Mouse (Mus musculus) natural killer cell, adult 2 months (primary cell): ENCODE measurements around the gene Rps25.
"Not testable (repeated sequence)": the region's sequence is repeated elsewhere in the genome, so short reads cannot be mapped to it uniquely, and the experiment has no call there.

Source experiments
- DNase-seq, 2 experiments: peaks; one replicate each; pipeline ENCODE4 v3.0.0; 2022; ENCODE audit warnings: low spot score in 2 of 2

Gene Rps25

GRCm38 (mm10) chr9:44406906-44407751 is at the start of gene Rps25, which contains the start of gene Trappc4:
Gene Rps25, plus strand, starts transcription at chr9:44407139.
Gene Trappc4, minus strand, starts transcription at chr9:44407600.
- DNase-seq: peak; percentile 89 to 93

DNA sequence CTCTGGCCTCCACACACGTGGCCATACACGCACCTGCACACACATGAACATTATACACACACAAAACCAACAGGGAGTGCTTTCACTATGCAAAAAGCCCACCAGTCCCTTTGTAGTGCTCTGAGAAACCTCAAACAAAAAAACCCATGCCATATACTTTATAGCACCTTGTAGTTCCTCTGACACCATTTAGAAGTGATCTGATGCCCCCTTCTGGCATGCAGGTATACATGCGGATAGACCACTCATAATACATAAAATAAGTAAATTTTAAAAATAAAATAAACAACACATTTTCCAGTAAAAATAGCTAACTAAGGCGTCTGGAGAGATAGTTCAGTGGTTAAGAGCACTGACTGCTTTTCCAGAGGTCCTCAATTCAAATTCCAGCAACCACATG is 49.7 kb upstream of the Rps25 start:
- DNase-seq: peak in 1 of 2 experiments; percentile 31

DNA sequence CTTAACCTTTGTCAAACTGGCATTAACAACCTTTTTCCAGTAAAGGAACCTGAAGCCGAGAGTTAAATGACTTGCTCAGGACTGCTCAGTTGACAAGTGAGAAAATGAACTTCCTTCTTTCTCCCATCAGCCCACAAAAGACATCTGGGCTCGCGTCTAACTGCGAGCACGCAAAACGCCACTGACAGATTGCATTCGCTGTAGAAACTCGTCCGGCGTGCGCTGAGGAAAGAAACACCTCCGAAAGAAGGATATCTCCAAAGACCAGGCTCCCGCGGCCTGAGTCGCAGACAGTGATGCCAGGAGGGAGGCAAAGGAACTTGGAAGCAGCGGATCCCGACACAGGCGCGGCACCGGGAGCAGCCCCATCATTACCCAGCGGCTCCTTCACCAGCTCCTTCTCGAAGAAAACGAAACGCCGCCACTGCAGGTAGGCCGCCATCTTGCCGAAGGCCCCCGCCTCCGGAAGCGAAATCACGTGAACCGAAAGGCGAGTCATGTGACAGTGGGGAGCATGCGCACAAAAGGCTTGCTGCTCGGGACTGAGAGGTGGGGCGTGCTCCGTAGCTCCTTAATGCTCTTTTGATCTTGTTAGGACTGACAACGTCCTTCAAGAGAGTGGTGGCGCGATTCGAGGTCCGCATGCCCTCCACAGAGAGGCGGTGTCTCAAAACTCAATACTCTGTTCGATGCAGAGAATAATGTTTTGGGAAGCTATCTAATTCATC is 45.6 kb upstream of the Rps25 start, which contains the start of gene Vps11:
Vps11 (minus strand) TSS at position 481 of the 728 bp plus-strand sequence.
- DNase-seq: peak; percentile 95 to 97

DNA sequence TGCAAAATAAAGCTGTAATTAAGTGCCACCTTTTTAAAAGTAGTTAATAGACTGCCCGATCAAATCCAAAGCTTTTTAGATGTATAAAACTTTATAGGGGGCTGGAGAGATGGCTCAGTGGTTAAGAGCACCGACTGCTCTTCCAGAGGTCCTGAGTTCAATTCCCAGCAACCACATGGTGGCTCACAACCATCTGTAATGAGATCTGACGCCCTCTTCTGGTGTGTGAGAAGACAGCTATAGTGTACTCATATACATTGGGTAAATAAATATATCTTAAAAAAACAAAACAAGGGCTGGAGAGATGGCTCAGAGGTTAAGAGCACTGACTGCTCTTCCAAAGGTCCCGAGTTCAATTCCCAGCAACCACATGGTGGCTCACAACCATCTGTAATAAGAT is 45.0 kb upstream of the Rps25 start:
- DNase-seq: not testable (repeated sequence)

DNA sequence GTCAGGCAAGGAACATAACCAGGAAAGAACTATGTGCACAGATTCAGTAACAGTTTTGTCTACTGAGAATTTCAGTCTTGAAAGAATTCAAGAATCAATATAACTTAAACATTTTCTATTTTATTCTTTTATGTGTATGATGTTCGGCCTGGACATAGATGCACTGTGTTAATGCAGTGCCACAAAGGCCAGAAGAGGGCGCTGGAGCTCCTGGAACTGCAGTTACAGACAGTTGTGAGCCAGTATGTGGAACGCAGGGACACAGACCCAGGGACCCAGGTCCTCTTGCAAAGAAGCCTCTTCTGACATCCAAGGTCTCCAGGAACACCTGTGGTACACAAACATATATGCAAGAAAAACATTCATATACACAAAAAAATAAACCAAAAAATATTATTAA is 42.5 kb upstream of the Rps25 start:
- peak in 1 of 2 experiments; percentile 48 for DNase-seq

DNA sequence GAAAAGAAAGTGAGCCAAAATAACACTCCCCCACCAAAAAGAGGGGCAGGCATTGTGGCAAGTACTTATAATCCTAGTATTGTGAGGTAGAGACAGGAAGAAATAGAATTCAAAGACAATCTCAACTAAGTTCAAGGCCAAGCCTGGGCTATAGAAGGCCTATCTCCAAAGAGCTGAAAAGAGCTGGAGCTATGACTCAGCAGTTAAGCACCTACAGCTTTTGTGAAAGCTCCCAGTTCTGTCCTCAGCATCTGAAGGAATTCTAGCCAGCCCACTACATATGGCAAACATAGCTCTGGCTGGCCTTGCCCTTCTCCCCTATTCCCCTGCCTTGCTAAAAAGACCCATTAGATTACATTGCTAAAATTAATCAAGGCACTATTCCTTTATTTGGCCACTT is 33.6 kb upstream of the Rps25 start:
- no peak for DNase-seq

- no peak for DNase-seq
Observed at GRCm38 (mm10) chr9:44376141-44376540, 30.8 kb upstream of the Rps25 start.

- not testable (repeated sequence) for DNase-seq
Observed at GRCm38 (mm10) chr9:44377335-44377734, 29.6 kb upstream of the Rps25 start.

DNA sequence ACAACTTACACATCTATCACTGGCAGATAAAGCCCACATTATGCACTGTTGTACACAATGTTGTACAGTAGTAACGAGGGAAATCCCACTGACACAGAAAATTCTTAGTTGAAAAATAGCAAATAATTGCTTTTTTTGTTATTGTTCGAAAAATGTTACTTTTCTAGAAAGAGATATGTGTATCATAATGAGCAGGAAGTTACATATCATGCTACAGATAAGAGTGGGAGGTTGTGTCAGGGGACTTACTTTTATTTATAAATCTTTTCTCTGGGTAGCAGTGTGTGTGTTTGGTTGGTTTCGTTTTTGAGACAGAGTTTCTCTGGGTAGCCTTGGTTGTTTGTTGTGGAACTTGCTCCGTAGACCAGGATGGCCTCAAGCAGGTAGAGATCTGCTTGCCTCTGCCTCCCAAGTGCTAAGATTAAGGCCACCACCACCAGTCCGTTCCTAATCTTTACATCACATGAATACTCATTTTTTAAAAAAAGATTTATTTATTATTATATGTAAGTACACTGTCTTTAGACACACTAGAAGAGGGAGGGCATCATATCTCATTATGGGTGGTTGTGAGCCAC is 28.7 kb upstream of the Rps25 start:
- DNase-seq: no peak

- DNase-seq: peak; percentile 100
Observed at GRCm38 (mm10) chr9:44379054-44379834, 27.7 kb upstream of the Rps25 start, which contains the start of gene Hyou1. Gene Hyou1, plus strand, starts transcription at chr9:44379490.

- no peak for DNase-seq
Observed at GRCm38 (mm10) chr9:44379862-44380261, 27.1 kb upstream of the Rps25 start.

- no peak for DNase-seq
Observed at GRCm38 (mm10) chr9:44384596-44384995, 22.3 kb upstream of the Rps25 start.

DNA sequence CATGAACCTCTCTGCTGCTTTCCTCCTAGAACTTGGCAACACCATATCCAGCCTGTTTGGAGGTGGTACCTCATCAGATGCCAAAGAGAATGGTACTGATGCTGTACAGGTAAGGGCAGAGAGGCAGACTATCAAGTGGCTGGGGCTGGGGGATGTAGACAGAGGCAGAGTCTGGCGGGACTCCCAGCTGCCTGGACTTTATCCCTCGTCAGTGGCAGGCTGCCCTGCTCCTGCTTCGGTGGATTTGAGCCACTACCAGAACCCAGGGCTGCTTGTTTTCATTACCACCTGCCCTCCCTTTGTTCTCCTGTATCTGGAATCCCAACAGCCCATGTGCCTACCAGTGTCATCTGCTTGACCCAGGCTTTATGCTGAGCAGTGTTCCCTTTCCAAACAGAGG is 19.7 kb upstream of the Rps25 start:
- no peak for DNase-seq

- DNase-seq: peak; percentile 46 to 61
Observed at GRCm38 (mm10) chr9:44389273-44389672, 17.7 kb upstream of the Rps25 start.

- peak; percentile 66 to 78 for DNase-seq
Observed at GRCm38 (mm10) chr9:44391466-44391865, 15.5 kb upstream of the Rps25 start.

DNA sequence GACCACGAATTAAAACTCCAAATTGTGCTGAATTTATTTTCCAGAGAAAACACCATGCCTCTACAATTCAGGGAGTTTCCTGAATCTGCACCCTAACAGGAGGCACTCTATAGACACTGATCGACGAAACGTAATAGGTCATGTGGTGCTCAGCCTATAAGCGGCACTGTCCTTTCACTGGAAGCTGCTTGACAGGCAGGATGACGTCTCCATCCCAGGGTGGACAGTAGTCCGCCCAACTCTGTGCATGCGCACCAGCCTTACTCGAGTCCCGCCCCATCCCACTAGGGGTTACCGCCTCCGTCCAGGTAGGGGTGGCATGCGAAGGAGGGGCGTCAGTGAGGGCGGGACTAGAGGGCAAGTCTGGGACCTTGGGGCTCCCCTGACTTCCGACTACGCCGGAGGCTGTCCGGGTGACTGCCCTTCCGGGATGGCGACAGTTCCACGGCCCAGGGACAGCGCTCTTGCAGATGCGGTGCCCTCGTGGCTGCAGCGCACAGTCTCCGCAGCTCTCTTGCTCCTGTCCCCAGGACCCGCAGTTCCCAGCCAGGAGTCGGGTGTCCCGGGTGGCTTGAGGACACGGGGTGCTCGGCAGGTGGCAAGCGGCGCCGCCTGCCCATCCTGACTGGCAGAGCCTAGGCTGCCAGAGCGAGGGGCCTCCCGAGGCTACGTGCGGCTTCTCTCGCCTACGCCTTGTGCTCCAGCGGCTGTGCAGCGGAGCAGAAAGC is 10.1 kb upstream of the Rps25 start, which contains the start of gene Slc37a4:
Slc37a4 (plus strand) TSS at position 169 of the 728 bp plus-strand sequence.
- DNase-seq: peak; percentile 97 to 99

DNA sequence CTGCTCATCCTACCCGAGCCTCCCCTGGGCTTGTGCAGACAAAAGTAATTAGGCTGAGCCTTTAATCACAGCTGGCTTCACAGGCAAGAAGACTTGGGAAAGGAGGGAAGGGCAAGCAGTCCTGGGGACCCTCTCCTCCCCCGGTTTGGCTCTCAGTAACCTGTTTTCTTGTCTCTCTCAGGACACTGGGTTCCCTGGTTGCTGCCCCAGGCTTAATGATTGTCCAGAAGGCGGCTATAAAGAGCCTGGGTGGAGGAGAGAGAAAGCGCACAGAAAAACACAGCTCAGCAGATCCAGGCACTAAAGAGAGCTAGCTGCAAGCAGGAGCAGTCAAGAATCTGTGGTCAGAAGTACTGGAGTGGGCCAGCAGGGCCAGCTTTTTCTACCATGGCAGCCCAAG is 8.9 kb upstream of the Rps25 start:
- DNase-seq: no peak

DNA sequence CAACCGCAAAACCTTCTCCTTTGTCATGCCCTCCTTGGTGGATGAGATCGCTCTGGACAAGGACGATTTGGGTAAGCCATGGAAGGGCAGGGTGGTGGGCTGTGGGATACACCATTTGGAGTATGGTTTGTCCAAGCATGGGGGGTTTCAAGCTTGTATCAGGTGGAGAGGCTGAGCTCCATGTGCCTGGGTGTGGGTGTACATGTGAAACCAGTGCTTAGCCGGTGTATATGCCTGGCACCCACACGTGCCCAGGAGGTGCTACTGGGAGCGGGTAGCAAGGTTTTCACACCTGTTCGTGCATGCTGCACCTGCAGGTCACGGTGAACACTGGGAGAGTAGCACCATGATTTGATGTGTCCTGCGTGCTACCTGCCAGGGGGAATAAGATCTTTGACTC is 8.4 kb upstream of the Rps25 start:
- no peak for DNase-seq

DNA sequence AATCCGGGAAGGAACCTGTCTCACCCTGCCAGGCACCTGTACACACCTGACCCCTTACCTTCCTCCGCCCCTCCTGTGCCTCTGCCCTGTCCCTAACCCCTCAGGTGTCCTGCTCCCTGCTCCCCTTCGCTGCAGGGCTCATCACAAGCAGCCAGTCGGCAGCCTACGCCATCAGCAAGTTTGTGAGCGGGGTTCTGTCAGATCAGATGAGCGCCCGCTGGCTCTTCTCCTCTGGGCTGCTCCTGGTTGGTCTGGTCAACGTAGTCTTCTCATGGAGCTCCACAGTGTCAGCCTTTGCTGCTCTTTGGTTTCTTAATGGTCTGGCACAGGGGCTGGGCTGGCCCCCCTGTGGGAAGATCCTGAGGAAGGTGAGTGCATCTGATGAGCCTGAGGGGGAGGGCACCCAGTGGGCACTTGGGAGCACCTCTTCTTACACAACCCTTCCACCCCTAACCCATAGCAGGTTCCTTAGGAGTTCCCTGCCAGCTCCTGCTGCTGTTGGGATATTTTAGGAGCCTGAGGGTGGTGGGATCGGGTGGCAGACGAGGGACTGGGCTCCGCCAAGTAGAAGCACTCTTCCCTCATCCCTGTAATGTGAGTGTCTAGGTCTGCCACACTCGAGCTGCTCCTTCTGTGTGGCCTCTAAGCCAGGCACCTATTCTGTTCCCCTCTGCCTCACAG is 7.7 kb upstream of the Rps25 start:
- no peak for DNase-seq

- DNase-seq: no peak
Observed at GRCm38 (mm10) chr9:44399795-44400114, 7.2 kb upstream of the Rps25 start.
